Mouse (Mus musculus) cerebellum, adult 18-20 months (tissue): ENCODE results near the gene Inpp5a.

ENCODE experiments used
- DNase-seq, 2 experiments: peaks; one replicate each; pipeline ENCODE4 v3.0.0; 2021

Gene Inpp5a

GRCm38 (mm10) chr7:139489721-139490211 lies 100.9 kb downstream of the Inpp5a start:
- DNase-seq: peak; percentile 58 to 65

DNA sequence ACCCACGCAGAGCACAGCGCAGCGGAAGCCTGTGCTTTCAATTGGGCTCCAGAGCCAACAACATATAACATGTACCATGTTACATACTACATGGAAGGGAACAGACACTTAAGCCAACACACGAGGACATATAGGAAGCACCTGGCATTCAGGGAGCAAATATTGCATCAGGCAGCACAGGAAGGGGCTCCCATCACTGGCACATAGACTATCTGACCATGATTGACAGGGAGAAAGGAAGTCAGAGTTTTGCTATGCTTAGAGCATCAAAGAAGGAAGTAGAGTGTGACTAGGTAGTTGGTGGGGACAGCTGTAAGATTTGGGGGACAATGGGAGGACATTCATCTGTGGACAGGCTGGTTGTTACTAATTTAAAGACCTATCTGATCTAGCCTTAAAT lies 103.4 kb downstream of the Inpp5a start:
- no peak for DNase-seq

GRCm38 (mm10) chr7:139492946-139493345 lies 104.0 kb downstream of the Inpp5a start:
- no peak for DNase-seq

DNA sequence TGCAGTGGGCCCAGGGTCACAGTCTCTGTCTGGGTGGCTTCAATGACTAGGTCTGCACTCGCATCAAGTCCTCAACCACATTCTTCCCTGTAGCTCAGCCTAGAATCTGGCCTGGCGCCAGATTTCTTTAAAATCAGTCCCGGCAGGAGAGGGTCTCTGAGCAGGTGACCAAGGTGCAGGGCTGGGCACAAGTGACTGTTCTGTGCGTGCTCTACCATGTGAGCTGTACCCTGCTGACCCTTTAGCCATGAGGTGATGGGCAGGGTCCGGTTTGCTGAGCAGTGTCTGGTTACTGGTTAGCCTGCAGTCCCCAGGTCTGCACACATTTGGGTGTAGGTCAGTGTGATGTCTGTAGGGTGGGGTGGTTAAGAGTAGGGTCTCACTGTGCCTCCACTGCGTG lies 106.9 kb downstream of the Inpp5a start:
- DNase-seq: no peak

DNA sequence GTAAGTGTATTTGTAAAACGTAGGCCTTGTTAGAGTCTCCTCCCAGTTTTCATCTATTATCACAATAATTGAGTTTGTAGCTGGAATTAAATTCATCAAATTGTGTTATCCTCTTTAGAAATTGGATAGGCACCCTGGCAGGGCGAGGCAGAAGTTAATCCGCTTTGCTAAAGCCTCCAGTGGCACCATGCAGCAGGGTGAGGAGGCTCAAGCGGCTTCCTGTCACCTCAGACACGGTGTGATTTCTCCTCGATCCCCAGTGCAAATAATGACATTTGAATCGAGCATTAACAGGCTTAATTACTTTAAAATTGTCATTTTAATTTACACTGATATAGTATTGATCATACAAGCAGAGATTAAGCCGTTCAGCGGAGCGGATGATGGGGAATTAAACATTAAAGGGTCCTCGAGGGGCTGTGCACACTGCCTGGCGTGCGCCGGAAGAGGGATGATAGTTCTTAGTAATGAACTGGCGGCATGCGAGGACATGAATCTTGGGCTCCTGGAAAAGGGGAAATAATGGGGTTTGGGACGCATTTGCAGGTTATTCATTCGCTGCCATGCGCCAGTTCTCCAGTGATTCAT lies 109.2 kb downstream of the Inpp5a start:
- DNase-seq: no peak

GRCm38 (mm10) chr7:139504064-139504463 lies 115.2 kb downstream of the Inpp5a start:
- DNase-seq: no peak

DNA sequence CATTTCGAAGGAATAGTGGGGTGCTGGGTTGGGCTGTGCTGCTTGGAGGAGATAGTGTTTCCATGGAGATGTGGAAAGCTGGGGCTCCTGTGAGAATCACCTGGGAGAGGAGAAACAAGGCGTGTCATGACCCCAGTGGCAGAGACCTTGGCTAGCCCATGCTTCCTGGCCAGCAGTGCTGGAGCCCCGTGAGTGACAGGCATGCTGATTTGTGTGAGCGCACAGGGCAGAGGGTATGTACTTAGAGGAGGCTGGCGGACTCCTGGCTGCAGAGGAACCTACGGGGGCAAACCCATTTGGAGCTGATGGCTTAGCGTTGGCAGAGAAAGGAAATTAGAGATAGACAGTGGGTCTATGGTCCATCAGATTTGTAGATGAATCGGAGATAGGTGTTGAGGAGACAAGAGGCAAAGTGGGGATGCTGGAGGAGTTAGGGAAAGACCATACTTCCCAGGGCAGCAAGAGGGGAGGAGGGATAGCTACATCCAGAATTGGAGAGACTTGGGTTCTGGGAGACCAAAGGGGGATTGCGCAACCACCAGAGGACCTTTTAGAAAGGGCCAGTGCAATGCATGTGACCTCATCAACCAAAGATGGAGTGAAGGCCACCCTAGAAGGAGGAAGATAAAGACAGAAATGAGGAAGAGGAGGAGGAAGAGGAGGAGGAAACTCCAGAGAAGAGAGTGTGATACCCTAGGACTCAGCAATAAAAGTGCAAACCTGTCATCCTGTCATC lies 117.9 kb downstream of the Inpp5a start:
- DNase-seq: no peak

GRCm38 (mm10) chr7:139508938-139509337 lies 120.0 kb downstream of the Inpp5a start:
- DNase-seq: no peak

GRCm38 (mm10) chr7:139515959-139516660 lies 127.2 kb downstream of the Inpp5a start:
- DNase-seq: peak in 1 of 2 experiments; percentile 21

GRCm38 (mm10) chr7:139516661-139517016 lies 127.7 kb downstream of the Inpp5a start:
- DNase-seq: no peak

- no peak for DNase-seq
Measured at GRCm38 (mm10) chr7:139518352-139518751, 129.4 kb downstream of the Inpp5a start.

DNA sequence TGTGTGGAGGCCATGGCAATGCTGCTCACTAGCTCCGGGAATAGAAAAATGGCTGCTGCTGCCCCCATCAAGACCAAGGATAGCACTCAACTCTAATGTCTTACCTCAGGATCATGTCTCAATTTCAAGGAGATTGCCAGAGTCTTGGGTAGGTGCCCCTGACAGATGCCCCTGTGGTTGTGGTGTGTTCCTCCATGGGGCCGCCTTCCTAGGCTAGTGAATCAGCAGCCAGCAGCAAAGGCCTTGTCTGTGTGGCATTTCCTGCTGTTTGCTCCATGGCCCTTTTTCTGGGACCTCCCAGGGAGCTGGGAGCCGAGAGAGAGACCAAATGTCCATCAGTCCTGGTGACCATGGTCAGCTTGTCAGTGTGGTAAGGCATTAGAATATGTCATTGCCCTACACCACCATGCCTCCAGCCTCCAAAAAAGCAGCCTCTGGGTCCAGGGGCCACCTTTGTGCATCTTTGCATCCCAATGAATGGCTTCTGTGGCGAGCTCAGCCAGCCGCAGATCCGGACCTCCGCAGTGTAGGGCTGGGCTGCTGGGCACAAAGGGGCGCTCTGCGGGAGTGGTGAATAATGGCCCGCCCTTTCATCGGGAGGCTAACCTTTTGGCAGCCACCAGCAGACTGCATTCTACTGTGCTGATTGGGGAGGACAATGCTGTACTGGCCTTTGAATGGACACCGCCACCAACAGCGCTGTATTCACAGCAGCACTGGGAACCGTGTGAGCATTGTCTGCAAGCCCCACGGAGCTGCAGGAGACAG lies 139.6 kb downstream of the Inpp5a start:
- DNase-seq: peak; percentile 27 to 35

GRCm38 (mm10) chr7:139529208-139529607 lies 140.3 kb downstream of the Inpp5a start:
- DNase-seq: no peak

GRCm38 (mm10) chr7:139530591-139531427 lies 141.9 kb downstream of the Inpp5a start:
- no peak for DNase-seq

- no peak for DNase-seq
Measured at GRCm38 (mm10) chr7:139531428-139531801, 142.5 kb downstream of the Inpp5a start.

- peak; percentile 45 to 63 for DNase-seq
Measured at GRCm38 (mm10) chr7:139536331-139536730, 147.4 kb downstream of the Inpp5a start.

DNA sequence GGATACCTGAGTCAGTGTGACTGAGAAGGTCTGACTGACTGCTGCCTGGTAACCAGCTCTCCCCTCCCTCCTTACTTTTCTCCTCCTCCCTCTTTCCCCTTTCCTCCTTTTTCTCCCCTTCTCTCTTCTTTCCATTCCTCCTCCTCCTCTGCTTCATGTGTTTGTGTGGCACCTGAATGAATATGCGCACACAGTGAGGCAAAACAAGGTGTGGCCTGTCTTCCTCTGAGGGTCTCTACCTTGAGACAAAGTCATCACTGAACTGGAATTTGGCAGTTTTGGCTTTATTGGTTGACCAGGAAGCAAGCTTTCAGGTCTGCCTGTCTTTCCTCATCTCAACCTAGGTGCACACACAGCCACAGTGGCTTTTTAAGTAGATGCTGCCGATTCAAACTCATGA lies 147.9 kb downstream of the Inpp5a start:
- DNase-seq: no peak

DNA sequence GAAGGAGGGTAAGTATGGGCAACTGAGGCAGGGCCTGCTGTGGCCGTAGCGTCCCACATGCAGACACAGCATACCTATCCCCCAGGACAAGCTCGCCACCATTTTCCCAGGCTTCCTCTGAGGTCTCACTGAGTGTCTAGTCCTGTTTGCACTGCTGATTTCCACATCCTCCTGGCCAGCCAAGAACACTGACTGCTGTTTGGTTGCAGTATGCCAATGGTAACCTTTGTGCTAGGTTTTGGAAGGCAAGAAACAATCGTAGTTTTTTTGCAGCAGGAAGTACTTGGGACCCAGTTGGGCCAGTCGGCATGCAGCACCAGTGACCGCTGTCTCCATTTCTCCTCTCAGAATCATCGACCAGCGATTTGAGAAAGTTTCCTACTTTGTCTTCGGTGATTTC lies 148.9 kb downstream of the Inpp5a start:
- no peak for DNase-seq

GRCm38 (mm10) chr7:139538541-139538940 lies 149.6 kb downstream of the Inpp5a start:
- DNase-seq: peak; percentile 38 to 45

- no peak for DNase-seq
Measured at GRCm38 (mm10) chr7:139540601-139541000, 151.7 kb downstream of the Inpp5a start.

- DNase-seq: peak; percentile 65 to 81
Measured at GRCm38 (mm10) chr7:139541422-139541821, 152.5 kb downstream of the Inpp5a start.
